Mouse (Mus musculus) E14TG2a.4 (cell line): Measurements from ENCODE around the gene Mboat1.

Experiments used
- CTCF ChIP-seq: conservative IDR thresholded peaks from 2 replicates; pipeline ENCODE4 v1.5.1; 2014; ENCODE audit warnings: low read length
- NANOG ChIP-seq: IDR thresholded peaks from 2 replicates; pipeline ENCODE4 v1.6.1; 2014; ENCODE audit warnings: borderline replicate concordance, low read length, mixed read lengths

GRCm38 (mm10) chr13:30154264-30154663 is 18.0 kb downstream of the Mboat1 start:
- TF ChIP-seq CTCF = no peak
- TF ChIP-seq NANOG = no peak
